Mouse (Mus musculus): ENCODE measurements at regions not wholly inside any gene's neighbourhood (a gene's known extent, or its start where the extent isn't known, plus 50 kb on each side); places are given as distances from the start of the nearest gene placed in this dataset.

DNA sequence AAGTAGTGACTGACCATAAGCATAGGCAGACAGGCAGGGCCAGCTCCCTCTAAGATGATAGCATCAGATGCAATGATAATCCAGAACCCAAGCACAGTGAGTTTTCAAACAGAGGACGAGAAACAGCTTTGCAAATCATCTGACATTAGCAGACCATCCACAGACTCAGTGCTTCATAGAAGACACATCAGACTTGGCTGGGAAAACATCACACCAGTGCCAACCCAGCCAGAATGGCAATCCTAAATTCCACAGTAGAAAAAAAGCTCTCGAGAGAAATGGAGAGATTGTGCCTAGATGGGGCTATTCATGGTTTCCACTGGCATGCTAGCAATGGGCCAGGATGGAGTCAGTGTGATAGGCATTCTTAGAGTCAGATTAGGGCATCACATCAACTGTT is 319.1 kb downstream of the 9330182O14Rik start:
- TF ChIP-seq POLR2A (IDR thresholded peaks at IDR 0.05; ENCODE audit: low read depth, low read length) (no peak), CTCF (conservative IDR thresholded peaks at IDR 0.05; ENCODE audit: insufficient read depth, insufficient read length, low read depth, low read length) (no peak)

Measured in kidney, adult 2 months (tissue).